Mouse (Mus musculus): ENCODE results near the gene Chrna3.

The Chrna3 gene

DNA sequence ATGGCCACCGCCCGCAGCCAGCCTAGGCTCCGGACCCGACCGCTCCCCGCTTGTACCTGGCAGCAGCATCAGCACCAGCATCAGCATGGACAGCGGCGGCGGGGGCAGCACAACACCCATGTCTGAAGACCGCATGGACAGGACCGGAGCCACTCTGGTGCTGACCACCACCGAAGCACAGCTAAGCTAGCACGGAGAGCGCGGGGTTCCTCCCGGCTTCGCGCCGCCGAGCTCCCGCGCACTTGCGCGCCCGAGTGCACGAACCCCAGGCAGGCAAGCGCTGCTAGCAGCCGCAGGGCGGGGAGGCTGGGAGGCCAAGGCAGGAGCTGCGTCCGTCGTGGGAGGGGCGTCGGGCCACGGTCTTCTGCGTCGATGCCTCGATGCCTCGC lies at the start of gene Chrna3:
Chrna3 (minus strand) TSS at position 288 of the 389 bp plus-strand sequence.
- no peak for DNase-seq (ENCODE audit: low spot score)

- no peak for DNase-seq (ENCODE audit: low spot score)
Observed at GRCm38 (mm10) chr9:55067965-55068265, 41.6 kb upstream of the Chrna3 start.

DNA sequence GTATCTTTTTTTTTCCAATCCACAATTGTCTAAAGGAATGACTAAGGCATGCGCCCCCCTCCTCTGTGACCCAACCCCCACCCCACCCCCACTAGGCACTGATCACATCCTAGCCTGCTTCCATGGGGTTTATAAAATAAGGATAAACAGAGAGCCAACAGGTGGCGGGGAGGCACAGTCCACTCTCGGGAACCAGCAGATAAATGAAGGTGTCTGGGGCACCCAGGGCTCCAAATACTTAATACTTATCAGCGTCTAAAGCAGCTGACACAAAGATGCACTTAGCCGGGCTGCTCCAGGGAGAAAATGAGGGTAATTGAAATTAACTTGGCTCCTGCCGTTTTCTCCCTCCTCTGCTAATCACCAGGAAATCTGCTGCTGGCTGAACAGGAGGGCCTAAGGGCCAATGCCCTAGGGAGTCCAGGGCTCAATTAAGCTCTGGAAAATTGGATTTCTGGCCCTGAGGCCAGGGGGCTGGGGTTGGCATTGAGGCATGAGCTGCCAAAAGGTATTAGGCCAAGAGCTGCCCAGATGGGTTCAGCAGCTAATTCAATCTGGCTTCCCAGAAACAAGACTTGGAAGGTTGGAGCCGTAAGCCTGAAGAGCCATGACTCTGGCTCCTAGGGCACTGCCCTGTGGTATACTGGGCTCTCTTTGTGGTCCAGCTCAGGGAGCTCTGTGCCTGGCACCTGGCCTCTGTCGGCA lies 41.0 kb upstream of the Chrna3 start:
- DNase-seq (ENCODE audit: low spot score): no peak

GRCm38 (mm10) chr9:55065241-55065640 lies 38.9 kb upstream of the Chrna3 start:
- DNase-seq (ENCODE audit: low spot score): no peak

DNA sequence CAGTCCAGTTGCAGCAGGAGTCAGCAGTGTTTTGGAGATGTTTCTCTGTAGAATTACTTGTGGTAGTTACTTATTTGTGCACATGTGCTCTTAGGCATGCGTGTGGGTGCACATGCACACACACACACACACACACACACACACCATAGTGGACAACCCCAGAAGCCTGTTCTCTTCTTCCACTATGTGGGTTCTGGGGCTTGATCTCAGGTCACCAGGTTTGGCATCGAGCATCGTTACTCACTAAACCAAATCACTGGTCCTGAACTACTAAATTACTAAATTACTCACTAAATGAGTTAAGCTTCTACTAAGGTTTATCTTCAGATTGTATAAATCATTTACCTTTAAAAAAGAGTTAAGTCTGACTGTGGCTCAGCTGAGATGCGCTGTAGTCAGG lies 31.7 kb upstream of the Chrna3 start:
- DNase-seq (ENCODE audit: low spot score): no peak

DNA sequence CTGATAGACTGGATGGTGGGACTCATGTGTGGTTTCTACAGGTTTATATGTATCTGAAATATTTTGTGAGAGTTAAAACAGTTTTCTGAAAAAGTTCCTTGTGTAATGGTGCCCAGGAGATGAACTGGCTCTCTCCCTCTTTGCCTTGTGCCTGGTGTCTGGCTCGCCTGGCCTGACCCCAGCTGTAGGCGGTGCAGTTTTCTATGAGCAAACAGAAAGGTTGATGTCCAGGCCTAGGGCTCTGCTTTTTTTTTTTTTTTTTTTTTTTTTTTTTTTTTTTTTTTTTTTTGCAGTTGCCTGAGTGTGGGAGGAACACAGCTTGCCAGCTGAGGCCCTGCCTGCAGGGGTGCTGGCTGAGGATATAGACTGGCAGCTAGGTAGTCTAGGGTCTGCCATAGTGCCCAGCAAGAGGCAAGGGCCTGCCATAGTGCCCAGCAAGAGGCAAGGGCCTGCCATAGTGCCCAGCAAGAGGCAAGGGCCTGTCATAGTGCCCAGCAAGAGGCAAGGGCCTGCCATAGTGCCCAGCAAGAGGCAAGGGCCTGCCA lies 29.1 kb upstream of the Chrna3 start:
- no peak for DNase-seq (ENCODE audit: low spot score)

- no peak for DNase-seq (ENCODE audit: low spot score)
Observed at GRCm38 (mm10) chr9:55048211-55048880, 22.0 kb upstream of the Chrna3 start, which contains the start of gene Chrnb4. Gene Chrnb4, minus strand, starts transcription at chr9:55048779.

GRCm38 (mm10) chr9:55046764-55047163 lies 20.4 kb upstream of the Chrna3 start:
- DNase-seq (ENCODE audit: low spot score): no peak

DNA sequence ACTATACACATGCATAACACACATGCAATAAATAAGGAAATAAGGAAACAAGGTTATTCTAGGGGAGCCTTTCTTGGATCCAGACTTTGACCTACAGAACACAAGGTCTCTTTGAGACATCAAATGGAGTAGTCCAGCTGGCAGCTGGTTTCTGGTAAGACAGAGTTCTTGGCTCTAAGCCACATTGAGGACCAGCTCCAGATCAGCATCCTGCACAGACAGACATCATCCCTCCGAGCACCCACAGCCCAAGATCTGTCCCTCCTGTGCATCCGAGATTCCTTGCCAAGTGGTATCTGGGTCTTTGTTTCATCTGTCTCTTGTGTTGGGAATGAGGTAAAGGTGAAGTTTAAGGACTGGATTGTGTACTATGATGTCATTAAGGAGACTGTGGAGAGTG lies 18.6 kb upstream of the Chrna3 start:
- DNase-seq (ENCODE audit: low spot score): no peak

GRCm38 (mm10) chr9:55043688-55044087 lies 17.3 kb upstream of the Chrna3 start:
- no peak for DNase-seq (ENCODE audit: low spot score)

DNA sequence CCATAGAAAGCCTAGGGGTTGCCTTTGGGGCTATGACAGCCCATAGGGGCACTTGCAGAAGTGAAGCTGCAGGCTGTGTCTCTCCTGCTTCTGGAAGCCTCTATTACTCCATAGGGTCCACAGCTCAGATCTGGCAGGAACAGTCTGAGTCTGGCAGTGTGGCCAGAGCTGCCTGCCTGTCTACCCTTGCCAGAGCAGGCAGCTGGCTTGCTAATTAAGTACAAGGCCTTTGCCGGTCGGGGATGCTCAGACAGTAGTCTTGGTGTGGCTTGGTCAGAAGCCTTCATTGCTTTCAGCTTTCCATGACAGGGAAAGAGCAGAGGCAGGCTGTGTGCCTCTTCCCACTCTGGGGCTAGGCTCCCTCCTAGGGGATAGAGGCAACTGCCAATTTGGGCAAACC lies 15.0 kb upstream of the Chrna3 start:
- no peak for DNase-seq (ENCODE audit: low spot score)

GRCm38 (mm10) chr9:55039983-55040382 lies 13.6 kb upstream of the Chrna3 start:
- DNase-seq (ENCODE audit: low spot score): no peak

- no peak for DNase-seq (ENCODE audit: low spot score)
Observed at GRCm38 (mm10) chr9:55038948-55039347, 12.6 kb upstream of the Chrna3 start.

GRCm38 (mm10) chr9:55031435-55032167 lies 5.2 kb upstream of the Chrna3 start:
- no peak for DNase-seq (ENCODE audit: low spot score)

DNA sequence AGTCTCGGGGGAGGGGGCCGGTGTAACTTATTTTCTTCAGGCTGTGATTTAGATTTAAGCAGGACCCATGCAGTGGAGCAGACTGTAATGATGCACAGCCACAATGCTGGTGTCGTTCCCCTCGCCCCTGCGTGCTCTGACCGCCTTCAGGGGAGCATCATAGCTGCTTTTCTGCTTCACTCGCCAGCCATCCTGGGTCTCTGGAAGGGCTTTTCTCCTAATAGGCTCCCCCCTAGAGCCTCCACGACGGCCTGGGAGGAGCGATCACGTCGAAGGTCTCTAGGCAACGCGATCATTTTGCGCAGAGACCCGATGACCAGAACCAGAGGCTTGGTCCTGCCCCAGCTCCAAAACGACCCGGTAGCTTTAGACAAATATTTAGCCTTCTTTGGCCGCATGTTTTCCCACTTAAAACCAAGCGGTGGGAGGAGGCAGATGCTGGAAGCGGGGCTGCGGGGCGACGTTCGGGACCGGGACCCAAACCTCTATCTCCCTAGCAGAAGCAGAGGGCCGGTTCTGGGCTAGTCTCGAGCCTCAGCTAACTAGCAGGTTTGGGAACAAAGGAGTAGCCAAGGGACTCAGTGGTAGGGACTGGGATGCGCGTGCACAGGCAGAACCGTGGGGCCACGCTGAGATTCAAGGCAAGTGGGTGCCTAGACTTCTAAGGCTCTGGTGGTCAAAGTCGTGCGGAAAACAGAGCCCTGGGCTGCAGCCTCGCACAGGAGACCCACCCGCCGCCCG lies 658 bp downstream of the Chrna3 start:
- DNase-seq (ENCODE audit: low spot score): no peak

- DNase-seq (ENCODE audit: low spot score): peak; percentile 50
Observed at GRCm38 (mm10) chr9:55023902-55024583, 2.3 kb downstream of the Chrna3 start.

GRCm38 (mm10) chr9:55023326-55023725 lies 3.0 kb downstream of the Chrna3 start:
- DNase-seq (ENCODE audit: low spot score): no peak

DNA sequence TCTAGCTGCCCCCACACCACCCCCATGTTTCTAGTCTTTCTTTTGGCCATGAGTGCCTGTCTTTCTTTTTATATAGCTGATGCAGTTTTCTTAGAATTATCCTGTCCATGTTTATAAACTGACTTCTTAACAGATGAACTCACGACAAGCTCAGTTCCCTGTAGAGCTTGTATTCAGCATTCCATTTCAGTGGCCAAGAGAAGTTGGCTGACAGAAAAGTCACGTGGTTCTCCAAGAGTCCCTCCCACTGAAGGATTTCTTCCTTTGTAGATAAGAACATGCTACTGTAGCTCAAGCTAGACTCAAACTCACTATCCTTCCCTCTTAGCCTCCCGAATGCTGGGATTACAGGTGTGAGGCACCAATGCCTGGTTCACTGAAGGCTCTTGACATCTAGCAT lies 9.4 kb downstream of the Chrna3 start:
- DNase-seq (ENCODE audit: low spot score): no peak

GRCm38 (mm10) chr9:55010588-55011350 lies 15.6 kb downstream of the Chrna3 start:
- DNase-seq (ENCODE audit: low spot score): no peak

- DNase-seq (ENCODE audit: low spot score): no peak
Observed at GRCm38 (mm10) chr9:55009692-55010091, 16.7 kb downstream of the Chrna3 start.

GRCm38 (mm10) chr9:55003609-55004008 lies 22.8 kb downstream of the Chrna3 start:
- no peak for DNase-seq (ENCODE audit: low spot score)

Measured in spleen, adult 12 weeks (tissue).